Mouse (Mus musculus) heart, postnatal 0 days (tissue): ENCODE data around the gene Atat1.

Experiments used
- CTCF ChIP-seq: IDR thresholded peaks from 2 replicates; pipeline ENCODE4 v1.5.1; 2016; ENCODE audit warnings: antibody characterized with exemption, control low read depth, low read depth
- EP300 ChIP-seq: IDR thresholded peaks from 2 replicates; pipeline ENCODE4 v1.6.1; 2016; ENCODE audit warnings: antibody characterized with exemption, low read depth

GRCm38 (mm10) chr17:35861198-35861857 is 48.5 kb downstream of the Atat1 start, which contains the start of gene Nrm:
- TF ChIP-seq CTCF (peak; percentile 58), EP300 (peak; percentile 24; the same call in 1 of the 2 replicates)
